Mouse (Mus musculus): ENCODE results near the gene Hist2h3c2. TPM values are rescaled to one million over a fixed set of nuclear protein-coding genes. Genes with fewer than 3 reads are reported as not detected.
A peak's percentile ranks its signal among the peaks of the same experiment; 100 is the strongest.
"Not testable (repeated sequence)": the region's sequence is repeated elsewhere in the genome, so short reads cannot be mapped to it uniquely, and the experiment has no call there.

Gene Hist2h3c2
- polyA plus RNA-seq, 1 experiment from 2014 or later: 9.8 TPM

GRCm38 (mm10) chr3:96239949-96240798 is 1.2 kb upstream of the Hist2h3c2 start, which contains the start of gene Hist2h2aa2:
TSS of gene Hist2h2aa2 (minus strand) at chr3:96240276.
- Histone ChIP-seq H3K4me1 (peaks cover 28% of the 10 kb centered on the region), H3K9ac (replicated peaks) (peak within 1 kb of the TSS; percentile 50; the same call in 1 of the 2 replicates), H3K27ac (replicated peaks) (peak within 1 kb of the TSS; percentile 88), H3K4me3 (peak within 1 kb of the TSS; percentile 38), H3K4me2 (replicated peaks) (peak within 1 kb of the TSS; percentile 45)
- H3K36me3 ChIP-seq, H3K27me3 ChIP-seq, H3K9me3 ChIP-seq: not testable (repeated sequence)
- WGBS: 4% methylated on average over 37 of the region's 85 CpGs
- peak; percentile 77 for ATAC-seq (ENCODE audit: low FRiP score, low read depth)

GRCm38 (mm10) chr3:96237904-96238511 is 919 bp downstream of the Hist2h3c2 start:
- ATAC-seq (ENCODE audit: low FRiP score, low read depth): no peak
- Histone ChIP-seq H3K4me1 (peaks cover 19% of the 10 kb centered on the region), H3K27ac (replicated peaks) (peak overlapping the region; percentile 72), H3K9me3 (no peaks in the 10 kb centered on the region), H3K27me3 (no peaks in the 10 kb centered on the region), H3K4me3 (peak overlapping the region; percentile 47), H3K36me3 (no peaks in the 10 kb centered on the region), H3K4me2 (replicated peaks) (peak overlapping the region; percentile 57), H3K9ac (replicated peaks) (peak overlapping the region; percentile 60)
- under 1% methylated on average over 12 of the region's 12 CpGs for WGBS

- ATAC-seq (ENCODE audit: low FRiP score, low read depth): no peak
- Histone ChIP-seq H3K9me3 (no peaks in the 10 kb centered on the region), H3K4me2 (replicated peaks) (peak overlapping the region; percentile 57), H3K4me3 (peak overlapping the region; percentile 47), H3K27ac (replicated peaks) (peak overlapping the region; percentile 72), H3K9ac (replicated peaks) (peak overlapping the region; percentile 60), H3K36me3 (no peaks in the 10 kb centered on the region), H3K27me3 (no peaks in the 10 kb centered on the region), H3K4me1 (peaks cover 19% of the 10 kb centered on the region)
- WGBS: 30% methylated on average over 7 of the region's 7 CpGs
Measured at GRCm38 (mm10) chr3:96237335-96237903, 1.5 kb downstream of the Hist2h3c2 start.

- Histone ChIP-seq H3K9ac (replicated peaks) (peak overlapping the region; percentile 60; the same call in 1 of the 2 replicates), H3K4me2 (replicated peaks) (peak overlapping the region; percentile 57), H3K9me3 (no peaks in the 10 kb centered on the region), H3K27ac (replicated peaks) (peak overlapping the region; percentile 72; the same call in 1 of the 2 replicates), H3K4me1 (peaks cover 19% of the 10 kb centered on the region), H3K4me3 (peak overlapping the region; percentile 47), H3K36me3 (no peaks in the 10 kb centered on the region), H3K27me3 (no peaks in the 10 kb centered on the region)
- no peak for ATAC-seq (ENCODE audit: low FRiP score, low read depth)
- 87% methylated on average over 4 of the region's 4 CpGs for WGBS
Measured at GRCm38 (mm10) chr3:96236834-96237334, 2.0 kb downstream of the Hist2h3c2 start.

- Histone ChIP-seq H3K27me3 (no peaks in the 10 kb centered on the region), H3K4me3 (no peak overlapping the region), H3K27ac (replicated peaks) (no peak overlapping the region), H3K4me1 (peaks cover 18% of the 10 kb centered on the region), H3K36me3 (no peaks in the 10 kb centered on the region), H3K9me3 (no peaks in the 10 kb centered on the region), H3K4me2 (replicated peaks) (no peak overlapping the region), H3K9ac (replicated peaks) (no peak overlapping the region)
- WGBS: 65% methylated on average over 3 of the region's 3 CpGs
- ATAC-seq (ENCODE audit: low FRiP score, low read depth): no peak
Measured at GRCm38 (mm10) chr3:96235836-96236235, 3.1 kb downstream of the Hist2h3c2 start.

GRCm38 (mm10) chr3:96234914-96235313 is 4.0 kb downstream of the Hist2h3c2 start:
- Histone ChIP-seq H3K27ac (replicated peaks) (no peak overlapping the region), H3K9me3 (no peaks in the 10 kb centered on the region), H3K4me3 (no peak overlapping the region), H3K4me1 (peaks cover 16% of the 10 kb centered on the region; the same call in 1 of the 2 replicates), H3K36me3 (no peaks in the 10 kb centered on the region), H3K9ac (replicated peaks) (no peak overlapping the region), H3K27me3 (no peaks in the 10 kb centered on the region), H3K4me2 (replicated peaks) (no peak overlapping the region)
- WGBS: 98% methylated on average over 2 of the region's 2 CpGs
- no peak for ATAC-seq (ENCODE audit: low FRiP score, low read depth)

GRCm38 (mm10) chr3:96231758-96232120 is 7.2 kb downstream of the Hist2h3c2 start:
- ATAC-seq (ENCODE audit: low FRiP score, low read depth): no peak
- Histone ChIP-seq H3K4me3 (no peak overlapping the region), H3K9ac (replicated peaks) (no peak overlapping the region), H3K36me3 (no peaks in the 10 kb centered on the region), H3K9me3 (no peaks in the 10 kb centered on the region), H3K27me3 (no peaks in the 10 kb centered on the region), H3K4me2 (replicated peaks) (no peak overlapping the region), H3K4me1 (0 out of 2 replicates have a peak, but pooled peaks cover under 1% of the 10 kb centered on the region), H3K27ac (replicated peaks) (no peak overlapping the region)
- 63% methylated on average over 2 of the region's 2 CpGs for WGBS

GRCm38 (mm10) chr3:96230910-96231757 is 7.8 kb downstream of the Hist2h3c2 start:
- H3K27ac ChIP-seq (replicated peaks): no peak overlapping the region
- H3K4me1 ChIP-seq: 0 out of 2 replicates have a peak, but pooled peaks cover 3% of the 10 kb centered on the region
- WGBS: 74% methylated on average over 4 of the region's 4 CpGs
- no peak overlapping the region for H3K4me3 ChIP-seq
- H3K36me3 ChIP-seq: no peaks in the 10 kb centered on the region
- no peak overlapping the region for H3K9ac ChIP-seq (replicated peaks)
- no peaks in the 10 kb centered on the region for H3K27me3 ChIP-seq
- H3K4me2 ChIP-seq (replicated peaks): no peak overlapping the region
- no peak for ATAC-seq (ENCODE audit: low FRiP score, low read depth)
- no peaks in the 10 kb centered on the region for H3K9me3 ChIP-seq

GRCm38 (mm10) chr3:96230404-96230803 is 8.5 kb downstream of the Hist2h3c2 start:
- Histone ChIP-seq H3K27ac (replicated peaks) (no peak overlapping the region), H3K4me3 (no peak overlapping the region), H3K9ac (replicated peaks) (no peak overlapping the region), H3K4me1 (peaks cover 9% of the 10 kb centered on the region; the same call in 1 of the 2 replicates), H3K27me3 (no peaks in the 10 kb centered on the region), H3K36me3 (no peaks in the 10 kb centered on the region), H3K4me2 (replicated peaks) (no peak overlapping the region), H3K9me3 (no peaks in the 10 kb centered on the region)
- ATAC-seq (ENCODE audit: low FRiP score, low read depth): no peak
- 71% methylated on average over 2 of the region's 2 CpGs for whole genome bisulfite sequencing

GRCm38 (mm10) chr3:96228828-96229227 is 10.1 kb downstream of the Hist2h3c2 start:
- WGBS: 66% methylated on average over 2 of the region's 2 CpGs
- H3K9me3 ChIP-seq: no peaks in the 10 kb centered on the region
- peaks cover 19% of the 10 kb centered on the region; the same call in 1 of the 2 replicates for H3K4me1 ChIP-seq
- H3K36me3 ChIP-seq: no peaks in the 10 kb centered on the region
- ATAC-seq (ENCODE audit: low FRiP score, low read depth): no peak
- H3K4me3 ChIP-seq: no peak overlapping the region
- H3K27ac ChIP-seq (replicated peaks): no peak overlapping the region
- no peaks in the 10 kb centered on the region for H3K27me3 ChIP-seq
- no peak overlapping the region for H3K9ac ChIP-seq (replicated peaks)
- H3K4me2 ChIP-seq (replicated peaks): no peak overlapping the region
